Mouse (Mus musculus) lung, postnatal 0 days (tissue): Measurements from ENCODE around the gene Gna11. TPM values are rescaled to one million over a fixed set of nuclear protein-coding genes. Genes with fewer than 3 reads are reported as not detected.

Source experiments
- ATAC-seq: fragments of 200-750 bp; cut with Nextera tagmentation; 2 replicates; pipeline ENCODE4 v1.8.0; 2017; ENCODE audit warnings: moderate library complexity
- DNase-seq: peaks from one replicate; pipeline ENCODE4 v3.0.0-alpha.2; 2016; ENCODE audit warnings: low spot score
- H3K27ac ChIP-seq: fragments of 300-500 bp; sonication (generic); 2 replicates; pipeline ENCODE4 v1.5.1; 2014; ENCODE audit warnings: antibody characterized with exemption, mild to moderate bottlenecking, low read length, mixed read lengths
- H3K27me3 ChIP-seq: fragments of 300-500 bp; sonication (generic); replicated peaks from 2 replicates; pipeline ENCODE4 v1.6.1; 2014; ENCODE audit warnings: low read length, mixed read lengths; ENCODE audit not compliant: insufficient read depth
- H3K36me3 ChIP-seq: fragments of 300-500 bp; sonication (generic); 2 replicates; pipeline ENCODE4 v1.6.1; 2014; ENCODE audit warnings: low read length, mixed read lengths; ENCODE audit not compliant: insufficient read depth
- H3K4me1 ChIP-seq: fragments of 300-500 bp; sonication (generic); 2 replicates; pipeline ENCODE4 v1.6.1; 2014; ENCODE audit warnings: antibody characterized with exemption, low read depth, low read length, mixed read lengths; ENCODE audit not compliant: insufficient read depth
- H3K4me2 ChIP-seq: fragments of 300-500 bp; sonication (generic); replicated peaks from 2 replicates; pipeline ENCODE4 v1.6.1; 2014; ENCODE audit warnings: low read depth, mild to moderate bottlenecking, low read length, moderate library complexity, mixed read lengths
- H3K4me3 ChIP-seq: fragments of 300-500 bp; sonication (generic); 2 replicates; pipeline ENCODE4 v1.5.1; 2014; ENCODE audit warnings: low read depth, low read length
- H3K9ac ChIP-seq: fragments of 300-500 bp; sonication (generic); replicated peaks from 2 replicates; pipeline ENCODE4 v1.6.1; 2014; ENCODE audit warnings: low read depth, mild to moderate bottlenecking
- H3K9me3 ChIP-seq: fragments of 300-500 bp; sonication (generic); 2 replicates; pipeline ENCODE4 v1.6.1; 2016; ENCODE audit warnings: low read length, mixed read lengths
- CTCF ChIP-seq: IDR thresholded peaks from 2 replicates; pipeline ENCODE4 v1.5.1; 2016; ENCODE audit warnings: antibody characterized with exemption, mild to moderate bottlenecking
- EP300 ChIP-seq: IDR thresholded peaks from 2 replicates; pipeline ENCODE4 v1.6.1; 2016; ENCODE audit warnings: antibody characterized with exemption, mild to moderate bottlenecking, control low read depth
- WGBS: fragments of 180-500 bp; shearing (Covaris S2); extraction: QIAGEN DNeasy Blood & Tissue Kit; methylation state at CpG from one replicate; pipeline ENCODE4 v1.1.7; 2014; 5-methylcytosine and 5-hydroxymethylcytosine counted together
- polyA plus RNA-seq: library from polyadenylated mRNA; unstranded; fragments of >200 nt; fragmentation: Nextera tagmentation; extraction: Ambion mirVana; gene quantifications from 2 replicates; pipeline ENCODE4 v1.2.1, GENCODE M21; 2015

Gene Gna11
- polyA plus RNA-seq, 1 experiment from 2014 or later = 62.5 TPM

- Histone ChIP-seq H3K4me3 (no peak overlapping the region), H3K9ac (no peak overlapping the region), H3K36me3 (peaks cover 5% of the 10 kb centered on the region; the same call in 1 of the 2 replicates), H3K27ac (no peak overlapping the region), H3K4me2 (no peak overlapping the region), H3K9me3 (no peaks in the 10 kb centered on the region), H3K27me3 (no peaks in the 10 kb centered on the region), H3K4me1 (no peaks in the 10 kb centered on the region)
- no peak for TF ChIP-seq CTCF
- no peak for TF ChIP-seq EP300
- WGBS = 58% methylated on average over 6 of the region's 6 CpGs
- no peak for ATAC-seq
- no peak for DNase-seq
Observed at GRCm38 (mm10) chr10:81583347-81583746, 38.4 kb upstream of the Gna11 start.

DNA sequence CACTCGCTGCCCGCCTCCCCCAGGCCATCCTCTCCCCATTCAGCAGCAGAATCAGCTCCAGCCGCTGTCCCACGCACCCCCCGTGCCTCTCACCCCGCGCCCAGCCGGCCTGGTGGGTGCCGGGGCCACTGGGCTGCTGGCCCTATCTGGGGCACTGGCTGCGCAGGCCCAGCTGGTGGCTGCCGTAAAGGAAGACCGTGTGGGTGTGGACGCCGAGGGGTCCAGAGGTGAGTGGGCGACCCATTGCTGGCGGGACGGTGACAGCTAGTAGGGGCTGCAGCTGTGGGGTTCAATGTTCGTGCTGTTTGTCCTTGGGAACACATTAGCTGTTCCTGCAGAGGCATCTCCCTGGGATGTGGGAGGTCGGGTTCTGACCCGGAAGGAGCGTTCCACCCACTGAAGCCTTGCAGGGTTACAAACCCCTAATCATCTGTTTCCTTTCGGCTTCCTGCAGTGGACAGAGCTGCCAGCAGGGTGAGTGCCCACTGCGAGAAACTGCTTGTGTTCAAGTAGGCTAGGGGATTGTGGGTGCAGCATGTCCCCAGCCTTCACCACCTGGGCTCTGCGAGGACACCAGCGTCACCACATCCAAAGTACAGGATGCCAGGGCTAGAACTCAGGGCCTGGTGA is 35.6 kb upstream of the Gna11 start:
- 42% methylated on average over 22 of the region's 25 CpGs for WGBS
- no peak overlapping the region for H3K4me3 ChIP-seq
- TF ChIP-seq EP300 = no peak
- peak; percentile 64 for TF ChIP-seq CTCF
- peaks cover 5% of the 10 kb centered on the region; the same call in 1 of the 2 replicates for H3K4me1 ChIP-seq
- no peaks in the 10 kb centered on the region; the same call in 1 of the 2 replicates for H3K27me3 ChIP-seq
- DNase-seq = no peak
- H3K4me2 ChIP-seq = no peak overlapping the region
- no peaks in the 10 kb centered on the region for H3K36me3 ChIP-seq
- no peaks in the 10 kb centered on the region for H3K9me3 ChIP-seq
- peak; percentile 18; the same call in 1 of the 2 replicates for ATAC-seq
- H3K27ac ChIP-seq = no peak overlapping the region
- no peak overlapping the region for H3K9ac ChIP-seq

GRCm38 (mm10) chr10:81579967-81580366 is 35.0 kb upstream of the Gna11 start:
- Histone ChIP-seq H3K9me3 (no peaks in the 10 kb centered on the region), H3K27me3 (no peaks in the 10 kb centered on the region; the same call in 1 of the 2 replicates), H3K4me1 (peaks cover 7% of the 10 kb centered on the region; the same call in 1 of the 2 replicates), H3K27ac (no peak overlapping the region), H3K4me3 (no peak overlapping the region), H3K36me3 (no peaks in the 10 kb centered on the region), H3K9ac (no peak overlapping the region), H3K4me2 (no peak overlapping the region)
- ATAC-seq (no peak), DNase-seq (no peak)
- no peak for TF ChIP-seq CTCF
- TF ChIP-seq EP300 = no peak
- WGBS = 54% methylated on average over 2 of the region's 4 CpGs

DNA sequence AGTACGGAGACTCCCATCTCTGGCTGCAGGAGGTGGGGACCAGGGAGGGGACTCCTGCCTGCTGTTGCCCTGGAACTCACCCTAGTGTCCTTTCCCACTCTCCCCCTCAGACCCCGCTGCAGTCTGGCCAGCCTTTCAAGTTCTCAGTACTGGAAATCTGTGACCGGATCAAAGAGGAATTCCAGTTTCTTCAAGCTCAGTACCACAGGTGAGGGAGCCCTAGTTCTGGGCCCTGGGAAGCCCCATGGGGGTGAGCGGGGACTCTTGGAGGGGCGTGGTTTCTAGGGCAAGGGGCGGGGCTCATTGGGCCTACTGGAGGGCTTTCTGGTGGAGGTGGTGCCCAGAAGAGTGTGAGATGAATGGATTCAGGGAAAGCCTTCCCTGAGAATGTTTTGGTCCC is 30.7 kb upstream of the Gna11 start:
- no peaks in the 10 kb centered on the region for H3K36me3 ChIP-seq
- peak overlapping the region; percentile 57 for H3K4me3 ChIP-seq
- ATAC-seq = no peak
- H3K27ac ChIP-seq = no peak overlapping the region
- no peaks in the 10 kb centered on the region for H3K9me3 ChIP-seq
- H3K4me2 ChIP-seq = peak overlapping the region; percentile 90
- no peaks in the 10 kb centered on the region; the same call in 1 of the 2 replicates for H3K27me3 ChIP-seq
- no peak for TF ChIP-seq EP300
- TF ChIP-seq CTCF = no peak
- peak overlapping the region; percentile 52 for H3K9ac ChIP-seq
- WGBS = 2% methylated on average over 6 of the region's 6 CpGs
- DNase-seq = peak; percentile 15
- peaks cover 21% of the 10 kb centered on the region for H3K4me1 ChIP-seq

GRCm38 (mm10) chr10:81575208-81575631 is 30.2 kb upstream of the Gna11 start:
- H3K27me3 ChIP-seq = no peaks in the 10 kb centered on the region; the same call in 1 of the 2 replicates
- no peaks in the 10 kb centered on the region for H3K9me3 ChIP-seq
- no peak for ATAC-seq
- H3K36me3 ChIP-seq = no peaks in the 10 kb centered on the region
- peak overlapping the region; percentile 57 for H3K4me3 ChIP-seq
- WGBS = 1% methylated on average over 30 of the region's 30 CpGs
- peak; percentile 48 for DNase-seq
- H3K4me1 ChIP-seq = peaks cover 25% of the 10 kb centered on the region
- H3K27ac ChIP-seq = no peak overlapping the region
- TF ChIP-seq CTCF (no peak), EP300 (no peak)
- H3K4me2 ChIP-seq = peak overlapping the region; percentile 90
- peak overlapping the region; percentile 52 for H3K9ac ChIP-seq

DNA sequence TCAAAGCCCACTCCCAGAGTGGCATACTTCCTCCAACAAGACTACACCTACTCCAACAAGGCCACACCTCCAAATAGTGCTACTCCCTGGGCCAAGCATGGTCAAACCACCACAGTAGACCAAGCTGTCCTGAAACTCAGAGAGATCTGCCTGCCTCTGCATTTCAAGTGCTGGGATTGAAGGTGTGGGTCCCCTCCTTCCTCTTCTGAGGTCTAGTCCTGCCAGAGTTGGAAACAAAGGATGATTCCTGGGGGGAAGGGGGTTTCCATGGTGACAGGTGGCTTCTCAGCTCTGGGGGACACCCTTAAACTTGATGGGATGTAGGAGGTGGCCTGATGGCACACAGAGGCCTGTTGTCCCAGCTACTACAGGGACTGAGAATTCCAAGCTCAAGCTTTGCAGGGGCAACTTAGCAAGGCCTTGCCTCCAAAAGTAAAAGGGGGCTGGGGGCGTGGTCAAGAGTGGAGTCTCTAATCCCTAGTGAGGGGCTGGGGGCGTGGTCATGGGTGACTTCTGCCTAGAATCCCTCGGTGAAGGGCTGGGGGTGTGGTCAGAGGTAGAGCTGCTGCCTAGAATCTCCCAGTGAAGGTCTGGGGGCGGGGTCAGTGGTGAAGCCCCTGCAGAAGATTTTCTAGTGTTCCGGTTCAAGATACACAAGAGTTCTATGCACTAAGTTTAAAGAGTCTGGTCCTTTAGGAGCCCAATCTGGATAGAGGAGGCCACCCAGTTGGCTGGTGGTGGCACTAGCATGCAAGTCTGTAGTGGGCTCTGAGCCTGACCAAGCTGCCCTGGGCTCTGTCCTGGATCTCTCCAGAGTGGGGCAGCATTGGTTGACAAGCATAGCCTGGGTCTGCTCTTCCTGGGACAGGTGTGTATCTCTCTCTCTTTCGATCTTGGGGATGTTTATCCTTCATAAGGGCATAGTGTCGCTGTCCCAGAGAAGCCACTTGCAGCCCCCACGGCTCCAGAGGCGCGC is 29.4 kb upstream of the Gna11 start, which contains the start of gene Tle2:
TSS of gene Tle2 (plus strand) at position 481 of the 976 bp plus-strand sequence.
- H3K4me3 ChIP-seq = peak within 1 kb of the TSS; percentile 57
- no peaks in the 10 kb centered on the region for H3K9me3 ChIP-seq
- ATAC-seq (no peak), DNase-seq (peak; percentile 16)
- peak within 1 kb of the TSS; percentile 52 for H3K9ac ChIP-seq
- H3K36me3 ChIP-seq = no peaks in the 10 kb centered on the region
- no peak for TF ChIP-seq EP300
- no peak for TF ChIP-seq CTCF
- H3K27me3 ChIP-seq = no peaks in the 10 kb centered on the region; the same call in 1 of the 2 replicates
- WGBS = 22% methylated on average over 10 of the region's 10 CpGs
- H3K4me2 ChIP-seq = peak within 1 kb of the TSS; percentile 90
- H3K4me1 ChIP-seq = peaks cover 25% of the 10 kb centered on the region
- H3K27ac ChIP-seq = no peak within 1 kb of the TSS
